Mouse (Mus musculus) brain, embryonic 14.5 days (tissue): ENCODE measurements around the gene Dchs2. TPM values are rescaled to one million over a fixed set of nuclear protein-coding genes. Genes with fewer than 3 reads are reported as not detected.
"Not testable (repeated sequence)": the region's sequence is repeated elsewhere in the genome, so short reads cannot be mapped to it uniquely, and the experiment has no call there.

ENCODE experiments used
- DNase-seq: peaks from one replicate; pipeline ENCODE4 v3.0.0-alpha.2; 2011; ENCODE audit warnings: low read depth
- CTCF ChIP-seq: fragments of 200-500 bp; IDR thresholded peaks from 2 replicates; pipeline ENCODE4 v1.5.1; 2012; ENCODE audit warnings: inconsistent platforms, mild to moderate bottlenecking, moderate library complexity, borderline replicate concordance; ENCODE audit not compliant: insufficient read depth, insufficient read length; ENCODE audit errors: extremely low read depth
- POLR2A ChIP-seq: fragments of 200-500 bp; IDR thresholded peaks from 2 replicates; pipeline ENCODE4 v1.6.1; 2012; ENCODE audit warnings: mild to moderate bottlenecking, inconsistent platforms, borderline replicate concordance; ENCODE audit not compliant: poor library complexity, insufficient read depth, insufficient read length, severe bottlenecking; ENCODE audit errors: extremely low read depth
- polyA plus RNA-seq: library from polyadenylated mRNA; depleted of rRNA; stranded (reverse); fragments of >200 nt; gene quantifications from 2 replicates; pipeline ENCODE4 v1.2.3, GENCODE M21; 2012; rRNA removed

Gene Dchs2
- polyA plus RNA-seq: 0.69 and 1.8 TPM in 2 replicates

DNA sequence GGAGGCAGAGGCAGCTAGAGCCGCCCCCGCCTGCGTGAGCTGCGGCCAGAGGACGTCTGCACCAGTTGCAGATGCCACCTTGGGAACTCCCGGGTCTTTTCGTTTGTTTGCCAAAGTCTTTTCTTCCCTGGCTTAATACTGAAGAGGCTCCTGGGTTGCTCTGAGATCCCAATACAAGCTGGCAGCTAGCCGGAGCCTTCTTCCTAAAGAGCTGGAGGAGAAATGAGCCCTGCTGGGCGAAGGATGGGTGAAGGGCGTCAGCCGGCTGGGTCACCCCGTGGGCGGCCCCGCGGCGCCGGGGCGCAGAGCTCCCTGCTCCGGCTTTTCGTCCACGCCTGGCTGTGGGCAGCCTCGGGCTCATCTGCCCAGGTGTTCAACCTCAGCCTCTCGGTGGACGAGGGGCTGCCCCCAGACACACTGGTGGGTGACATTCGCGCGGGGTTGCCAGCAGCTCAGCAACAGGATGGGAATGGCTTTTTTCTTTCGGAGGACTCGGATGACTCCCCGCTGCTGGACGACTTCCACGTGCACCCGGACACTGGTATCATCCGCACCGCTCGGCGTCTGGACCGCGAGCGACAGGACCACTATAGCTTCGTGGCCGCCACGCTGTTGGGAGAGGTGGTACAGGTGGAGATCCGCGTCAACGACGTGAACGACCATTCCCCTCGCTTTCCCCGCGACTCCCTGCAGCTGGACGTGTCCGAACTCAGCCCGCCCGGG is at the start of gene Dchs2:
TSS of gene Dchs2 (plus strand) at position 223 of the 723 bp plus-strand sequence.
- DNase-seq: peak; percentile 44
- TF ChIP-seq CTCF: no peak
- no peak for TF ChIP-seq POLR2A

DNA sequence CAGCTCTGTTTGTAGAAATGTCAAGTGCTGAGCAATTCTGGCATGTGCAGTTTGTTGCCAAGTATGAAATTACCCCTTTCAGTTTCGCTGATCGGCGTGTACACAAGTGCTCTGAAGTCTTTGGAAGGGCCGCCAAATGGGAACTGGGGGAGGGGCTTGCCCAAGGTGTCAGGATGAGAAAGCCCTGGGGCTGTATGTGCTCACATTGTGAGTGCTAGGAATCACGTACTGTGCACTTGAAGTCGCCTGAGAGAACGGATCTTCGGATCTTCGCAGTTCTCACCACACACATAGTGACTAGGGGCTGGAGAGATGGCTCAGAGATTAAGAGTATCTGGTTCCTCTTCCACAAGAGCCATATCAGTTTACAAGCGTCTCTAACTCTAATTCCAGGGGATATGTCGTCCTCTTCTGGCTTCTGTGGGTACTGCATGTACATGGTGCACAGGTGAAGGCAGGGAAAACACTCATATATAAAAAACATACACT is 47.1 kb upstream of the Dchs2 start:
- peak; percentile 81; the same call in 1 of the 2 replicates for TF ChIP-seq CTCF
- TF ChIP-seq POLR2A: no peak
- peak; percentile 80 for DNase-seq

DNA sequence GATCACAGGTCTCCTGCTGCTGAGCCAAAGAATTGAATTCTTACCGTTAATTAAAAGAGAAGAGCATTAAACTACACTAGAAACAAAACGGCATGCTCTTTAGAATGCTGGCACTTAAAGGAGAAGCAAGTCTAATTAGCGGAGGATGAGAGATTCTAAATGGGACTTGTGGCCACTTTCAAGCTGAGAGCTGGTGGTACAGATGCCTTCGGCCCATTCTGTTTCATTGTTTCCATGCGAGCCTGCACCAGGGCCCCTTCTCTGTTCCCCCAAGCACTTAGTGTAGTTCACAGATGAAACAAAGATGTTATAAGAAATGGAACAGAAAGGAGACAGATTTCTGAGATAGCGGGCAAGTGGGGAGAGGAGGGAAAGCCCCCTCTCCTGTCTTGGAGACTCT is 30.2 kb upstream of the Dchs2 start:
- peak; percentile 73 for DNase-seq
- TF ChIP-seq POLR2A (no peak), CTCF (no peak)

DNA sequence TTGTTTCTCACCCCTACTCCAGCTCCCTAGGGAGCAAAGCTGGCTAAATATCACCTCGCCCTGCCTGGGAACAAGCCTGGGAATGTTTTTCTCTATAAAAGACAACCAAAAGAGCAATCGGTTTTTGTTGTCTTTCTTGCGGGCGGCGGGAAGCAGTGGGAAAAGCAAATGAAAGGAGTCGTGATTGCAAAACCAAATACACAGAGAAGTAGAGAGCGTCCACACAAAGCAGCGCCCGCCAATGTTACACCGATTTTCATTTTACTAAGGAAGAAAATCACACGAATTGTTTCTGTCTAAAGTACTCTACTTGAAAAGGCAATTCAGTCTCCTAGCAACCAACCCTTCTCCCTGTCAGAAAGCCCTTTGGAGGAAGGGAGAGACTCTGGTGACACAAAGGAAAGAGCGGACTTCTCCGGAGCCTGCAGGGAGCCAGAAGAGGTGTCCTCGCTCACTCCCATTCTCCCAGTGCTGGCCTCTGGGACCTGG is 29.2 kb upstream of the Dchs2 start:
- no peak for TF ChIP-seq POLR2A
- no peak for TF ChIP-seq CTCF
- DNase-seq: peak; percentile 93

DNA sequence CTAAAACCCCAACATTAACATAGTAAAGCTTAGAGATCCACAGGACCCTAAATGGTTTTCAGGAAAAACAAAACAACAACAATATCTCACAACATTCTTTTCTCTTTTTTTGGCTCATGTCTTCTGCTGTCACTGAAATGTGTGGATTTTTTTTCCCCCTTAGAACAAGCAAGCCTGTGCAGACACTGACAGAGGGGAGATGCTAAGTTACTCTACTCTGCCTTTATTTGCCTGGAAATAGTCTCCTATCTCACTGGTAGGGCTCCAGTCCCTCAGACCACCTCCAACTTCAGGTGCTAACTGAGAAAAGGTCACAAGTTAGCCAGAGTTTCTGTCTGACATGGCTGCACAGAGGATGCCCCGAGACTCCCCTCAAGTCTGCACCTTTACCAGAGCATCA is 28.6 kb upstream of the Dchs2 start:
- no peak for TF ChIP-seq POLR2A
- no peak for TF ChIP-seq CTCF
- DNase-seq: no peak

DNA sequence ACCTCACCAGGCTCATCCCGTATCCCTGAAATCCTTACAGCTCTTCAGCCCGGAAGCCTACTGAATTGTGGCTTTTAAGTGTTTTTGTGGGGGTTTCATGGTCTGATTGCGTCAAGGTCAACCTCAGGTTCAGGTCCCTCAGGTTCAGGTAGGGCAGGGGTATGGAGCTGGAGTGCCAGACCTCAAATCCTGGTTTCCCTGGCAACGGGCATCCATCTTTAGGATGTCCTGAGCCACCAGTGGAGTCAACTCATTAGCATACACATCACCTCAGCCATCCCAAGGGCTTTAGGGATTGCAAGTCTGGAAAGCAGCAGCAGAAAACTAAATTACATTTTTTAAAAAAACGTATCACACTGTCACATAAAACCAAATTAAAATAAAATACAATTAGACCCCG is 28.1 kb upstream of the Dchs2 start:
- peak; percentile 19 for DNase-seq
- TF ChIP-seq CTCF (no peak), POLR2A (no peak)

DNA sequence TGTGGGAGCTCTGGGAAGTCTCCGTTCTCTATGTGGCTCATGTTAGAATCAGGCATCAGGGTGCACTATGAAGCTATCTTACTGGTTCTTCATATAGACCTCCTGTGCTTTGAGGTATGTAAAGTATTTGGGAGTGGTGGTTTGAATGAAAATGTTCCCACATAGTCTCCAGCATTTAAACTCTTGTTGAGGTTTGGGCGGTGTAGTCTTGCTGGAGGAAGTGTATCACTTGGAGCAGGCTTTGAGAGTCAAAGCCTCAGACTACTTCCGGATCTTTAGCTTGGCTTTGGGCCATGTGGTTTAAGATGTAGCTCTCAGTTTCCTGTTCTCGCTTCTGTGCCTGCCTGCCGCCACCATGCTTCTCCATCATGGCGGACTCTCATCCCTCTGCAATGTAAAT is 25.5 kb upstream of the Dchs2 start:
- TF ChIP-seq CTCF (no peak), POLR2A (no peak)
- no peak for DNase-seq

DNA sequence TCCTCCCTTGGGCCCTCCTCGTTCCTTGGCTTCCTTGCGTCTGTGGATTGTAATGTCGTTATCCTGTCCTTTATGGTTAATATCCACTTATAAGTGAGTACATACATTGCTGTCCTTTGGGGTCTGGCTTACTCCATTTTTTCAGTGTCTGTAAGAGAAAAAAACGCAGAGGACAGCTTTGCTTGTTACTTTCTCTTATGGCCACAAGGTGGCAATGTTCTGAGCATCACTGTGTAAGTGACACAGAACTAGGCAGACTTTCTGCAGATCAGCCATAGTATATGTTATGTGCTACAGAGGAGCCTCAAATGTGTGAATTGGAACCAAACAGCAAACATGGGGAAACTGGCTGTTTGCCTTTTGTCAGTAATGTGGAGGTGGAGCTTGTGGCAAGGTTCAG is 17.6 kb upstream of the Dchs2 start:
- TF ChIP-seq POLR2A (no peak), CTCF (peak; percentile 67; the same call in 1 of the 2 replicates)
- DNase-seq: peak; percentile 78

DNA sequence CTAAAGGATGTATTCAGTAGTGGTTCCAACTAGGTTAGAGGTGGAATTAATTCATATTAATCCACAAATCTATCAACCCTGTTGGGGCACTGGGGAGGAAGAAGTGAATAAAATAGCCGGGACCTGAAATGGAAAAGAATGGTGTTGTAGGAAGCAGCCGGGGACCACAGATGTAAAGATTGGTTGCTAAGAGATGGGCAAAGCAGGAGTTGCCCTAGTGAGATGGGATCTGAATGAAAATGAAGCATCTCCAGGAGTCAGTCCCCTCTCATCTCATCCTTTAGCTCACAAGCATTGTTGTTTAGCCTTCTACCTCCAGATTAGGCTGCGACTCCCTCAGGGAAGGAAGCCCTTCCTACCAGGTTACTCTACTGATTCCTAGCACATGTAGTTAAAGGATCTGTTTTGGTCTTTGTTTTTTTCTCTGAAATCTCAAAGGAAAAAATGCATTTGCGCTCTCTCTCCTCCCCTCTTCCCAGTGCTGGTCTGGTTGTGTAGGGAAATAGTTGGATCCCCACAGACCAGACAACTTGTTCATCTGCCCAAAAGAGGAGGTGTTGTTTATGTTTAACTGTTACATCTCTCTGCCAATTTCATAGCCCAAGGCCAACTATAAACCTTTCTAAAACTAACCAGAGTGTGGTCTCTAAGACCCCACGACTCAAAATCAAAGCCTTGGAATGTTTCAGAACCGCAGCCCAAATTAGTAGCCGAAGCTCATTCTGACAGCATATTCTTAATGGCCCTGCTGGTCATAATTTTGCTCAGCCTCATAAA is 16.1 kb upstream of the Dchs2 start:
- no peak for DNase-seq
- TF ChIP-seq CTCF (no peak), POLR2A (no peak)

DNA sequence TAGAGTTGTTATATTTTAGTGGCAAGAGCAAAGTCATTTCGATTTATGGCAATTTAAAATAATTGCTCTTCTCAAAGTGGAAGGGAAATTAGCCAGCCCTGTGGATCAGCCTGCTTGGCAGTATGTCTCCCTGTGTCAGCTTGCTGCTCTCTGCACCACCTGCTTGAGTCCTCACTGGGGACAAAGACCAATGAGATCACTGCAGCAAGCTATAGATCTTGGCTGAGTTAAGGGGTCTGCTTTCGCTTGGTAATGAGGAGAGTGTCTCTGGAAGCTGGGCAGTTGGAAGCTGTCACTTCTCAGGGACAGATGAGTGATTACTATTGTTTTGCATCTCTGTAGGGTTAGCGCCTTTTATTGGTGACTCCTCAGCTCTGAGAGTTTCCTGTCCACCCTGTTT is 14.9 kb upstream of the Dchs2 start:
- peak; percentile 75 for DNase-seq

DNA sequence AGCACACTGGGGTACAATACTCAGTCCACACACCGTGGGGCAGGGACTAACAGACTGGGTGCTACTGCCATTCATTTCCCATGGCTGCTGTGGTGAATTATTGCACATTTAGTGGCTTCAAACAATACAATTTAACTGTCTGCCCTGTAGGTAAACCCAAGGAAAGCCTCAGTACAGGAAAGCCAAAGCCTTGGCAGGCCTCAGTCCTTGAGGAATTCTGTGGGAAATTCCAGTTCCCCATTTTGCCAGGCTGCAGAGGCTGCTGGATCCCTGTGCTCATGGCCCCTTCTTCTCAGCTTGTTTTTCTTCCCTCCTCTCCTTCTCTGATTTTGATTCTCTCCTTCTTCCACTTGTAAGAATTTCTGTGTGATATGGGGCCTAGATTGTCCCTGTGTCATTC is 12.8 kb upstream of the Dchs2 start:
- no peak for DNase-seq
- TF ChIP-seq POLR2A: no peak
- TF ChIP-seq CTCF: no peak

More for the DNA sequence above, 14.9 kb upstream of the Dchs2 start:
- TF ChIP-seq CTCF: no peak
- no peak for TF ChIP-seq POLR2A

DNA sequence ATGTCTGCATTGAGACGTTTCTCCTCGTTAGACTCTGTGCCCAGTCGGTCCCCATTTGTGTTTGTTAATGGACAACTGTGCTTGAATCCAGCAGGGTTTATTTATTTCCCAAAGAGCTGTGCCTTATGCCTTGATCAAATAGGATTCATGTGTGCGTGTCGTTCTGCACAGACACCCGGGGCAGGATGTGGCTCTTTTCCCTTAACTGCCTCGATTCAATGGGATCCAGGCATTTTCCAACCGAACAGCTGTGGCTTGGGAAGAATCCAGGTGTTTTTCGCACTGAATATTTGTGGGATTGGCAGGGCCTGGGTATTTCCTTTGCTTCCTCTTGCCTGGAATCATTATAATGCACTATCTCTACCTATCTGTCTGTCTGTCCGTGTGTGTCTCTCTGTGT is 10.2 kb upstream of the Dchs2 start:
- TF ChIP-seq POLR2A (no peak), CTCF (no peak)
- no peak for DNase-seq

DNA sequence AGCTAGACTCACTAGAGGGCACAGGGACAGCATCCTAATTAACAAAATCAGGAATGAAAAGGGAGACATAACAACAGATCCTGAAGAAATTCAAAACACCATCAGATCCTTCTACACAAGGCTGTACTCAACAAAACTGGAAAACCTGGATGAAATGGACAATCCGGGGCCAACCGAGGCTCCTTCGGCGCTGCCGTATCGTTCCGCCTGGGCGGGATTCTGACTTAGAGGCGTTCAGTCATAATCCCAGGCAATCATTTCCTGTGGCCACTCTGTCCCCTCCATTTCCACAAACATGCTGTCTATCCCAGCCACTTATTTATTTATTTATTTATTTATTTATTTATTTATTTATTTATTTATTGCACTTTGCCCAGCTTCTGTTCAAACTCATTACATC is 3.8 kb upstream of the Dchs2 start:
- DNase-seq: not testable (repeated sequence)
